Mouse (Mus musculus) heart, embryonic 12.5 days (tissue): ENCODE data around the gene Utp20. TPM values are rescaled to one million over a fixed set of nuclear protein-coding genes. Genes with fewer than 3 reads are reported as not detected.

Experiments used
- ATAC-seq: fragments of 200-750 bp; cut with Nextera tagmentation; 2 replicates; pipeline ENCODE4 v1.8.0; 2017; ENCODE audit warnings: moderate TSS enrichment, moderate library complexity; ENCODE audit not compliant: insufficient number of reproducible peaks, low FRiP score
- H3K27ac ChIP-seq: fragments of 300-500 bp; sonication (generic); 2 replicates; pipeline ENCODE4 v1.5.1; 2016; ENCODE audit warnings: mild to moderate bottlenecking, moderate library complexity; ENCODE audit not compliant: poor library complexity, severe bottlenecking
- H3K27me3 ChIP-seq: fragments of 300-500 bp; sonication (generic); replicated peaks from 2 replicates; pipeline ENCODE4 v1.6.1; 2016; ENCODE audit warnings: mild to moderate bottlenecking, moderate library complexity
- H3K36me3 ChIP-seq: fragments of 300-500 bp; sonication (generic); 2 replicates; pipeline ENCODE4 v1.6.1; 2016; ENCODE audit warnings: mild to moderate bottlenecking, moderate library complexity
- H3K4me1 ChIP-seq: fragments of 300-500 bp; sonication (generic); replicated peaks from 2 replicates; pipeline ENCODE4 v1.6.1; 2016; ENCODE audit warnings: mild to moderate bottlenecking
- H3K4me2 ChIP-seq: fragments of 300-500 bp; sonication (generic); 2 replicates; pipeline ENCODE4 v1.6.1; 2016; ENCODE audit warnings: mild to moderate bottlenecking, moderate library complexity
- H3K4me3 ChIP-seq: fragments of 300-500 bp; sonication (generic); 2 replicates; pipeline ENCODE4 v1.5.1; 2016; ENCODE audit warnings: mild to moderate bottlenecking
- H3K9ac ChIP-seq: fragments of 300-500 bp; sonication (generic); 2 replicates; pipeline ENCODE4 v1.6.1; 2016; ENCODE audit warnings: mild to moderate bottlenecking, moderate library complexity
- H3K9me3 ChIP-seq: fragments of 300-500 bp; sonication (generic); replicated peaks from 2 replicates; pipeline ENCODE4 v1.6.1; 2016; ENCODE audit warnings: mild to moderate bottlenecking, moderate library complexity
- WGBS: fragments of 180-500 bp; shearing (Covaris S2); methylation state at CpG from one replicate; pipeline ENCODE4 v1.1.7; 2016; 5-methylcytosine and 5-hydroxymethylcytosine counted together
- polyA plus RNA-seq: library from polyadenylated mRNA; unstranded; fragments of >200 nt; fragmentation: Nextera tagmentation; extraction: Ambion mirVana; gene quantifications from 2 replicates; pipeline ENCODE4 v1.2.1, GENCODE M21; 2016

Utp20 gene
- polyA plus RNA-seq = 17.1 and 17.3 TPM in 2 replicates

- H3K36me3 ChIP-seq = peaks cover 27% of the 10 kb centered on the region
- ATAC-seq = peak; percentile 97
- H3K9me3 ChIP-seq = no peaks in the 10 kb centered on the region
- peak within 1 kb of the TSS; percentile 77 for H3K9ac ChIP-seq
- H3K4me2 ChIP-seq = peak within 1 kb of the TSS; percentile 84
- H3K27me3 ChIP-seq = no peaks in the 10 kb centered on the region
- no peak within 1 kb of the TSS for H3K27ac ChIP-seq
- WGBS = under 1% methylated on average over 44 of the region's 44 CpGs
- 0 out of 2 replicates have a peak, but pooled peaks cover 4% of the 10 kb centered on the region for H3K4me1 ChIP-seq
- H3K4me3 ChIP-seq = peak within 1 kb of the TSS; percentile 72
Observed at GRCm38 (mm10) chr10:88826188-88826946, at the start of gene Utp20. TSS of gene Utp20 (minus strand) at chr10:88826804.

DNA sequence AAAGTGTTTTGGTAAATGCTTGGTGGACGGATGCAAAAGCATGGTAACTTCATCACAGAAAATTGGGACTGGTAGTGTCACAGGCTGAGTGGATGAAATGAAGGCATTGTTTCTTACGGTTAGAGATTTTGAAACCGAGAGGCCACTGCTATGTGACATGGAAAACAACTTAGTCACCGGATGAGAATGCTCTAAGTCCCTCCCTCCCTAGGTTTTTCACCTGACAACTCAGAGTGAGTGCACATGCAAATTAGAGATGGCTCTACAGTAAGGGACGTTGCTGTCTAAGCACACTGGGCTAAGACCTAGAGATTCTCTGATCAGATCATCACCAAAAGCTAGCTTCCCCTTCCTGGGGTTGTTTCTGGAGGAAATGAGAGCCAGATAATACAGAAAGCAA, 48.3 kb upstream of the Utp20 start:
- ATAC-seq = no peak
- Histone ChIP-seq H3K27me3 (no peaks in the 10 kb centered on the region), H3K27ac (no peak overlapping the region), H3K4me2 (no peak overlapping the region), H3K9me3 (no peaks in the 10 kb centered on the region), H3K9ac (no peak overlapping the region), H3K4me3 (no peak overlapping the region), H3K36me3 (no peaks in the 10 kb centered on the region), H3K4me1 (no peaks in the 10 kb centered on the region)
- WGBS = 64% methylated on average over 5 of the region's 5 CpGs

- H3K4me1 ChIP-seq = no peaks in the 10 kb centered on the region
- H3K4me2 ChIP-seq = no peak overlapping the region
- no peak overlapping the region for H3K9ac ChIP-seq
- 59% methylated on average over 2 of the region's 2 CpGs for WGBS
- no peak for ATAC-seq
- no peak overlapping the region for H3K27ac ChIP-seq
- no peaks in the 10 kb centered on the region for H3K36me3 ChIP-seq
- no peaks in the 10 kb centered on the region for H3K27me3 ChIP-seq
- no peak overlapping the region for H3K4me3 ChIP-seq
- no peaks in the 10 kb centered on the region for H3K9me3 ChIP-seq
Observed at GRCm38 (mm10) chr10:88866017-88866416, 39.4 kb upstream of the Utp20 start.

DNA sequence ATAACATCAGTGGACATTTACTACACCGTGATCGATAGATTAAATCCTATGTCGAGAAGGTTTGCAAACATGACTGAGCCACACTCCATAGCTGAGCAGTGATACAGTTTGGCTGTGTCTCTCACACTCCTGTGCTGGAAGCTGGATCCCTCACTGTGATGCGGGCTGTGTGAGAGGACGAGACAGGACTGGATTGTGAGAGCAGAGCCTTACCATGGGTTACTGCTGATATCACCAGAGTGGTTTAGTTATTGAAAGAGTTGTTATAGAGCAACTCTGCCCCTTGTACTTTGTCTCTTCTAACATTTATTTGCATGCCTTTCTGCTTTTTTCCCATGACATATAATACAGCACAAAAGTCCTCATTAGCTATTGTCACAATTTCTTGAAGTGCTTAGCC, 35.7 kb upstream of the Utp20 start:
- Histone ChIP-seq H3K27me3 (no peaks in the 10 kb centered on the region), H3K4me1 (no peaks in the 10 kb centered on the region), H3K4me3 (no peak overlapping the region), H3K9ac (no peak overlapping the region), H3K9me3 (no peaks in the 10 kb centered on the region), H3K36me3 (no peaks in the 10 kb centered on the region), H3K4me2 (no peak overlapping the region), H3K27ac (no peak overlapping the region)
- 85% methylated on average over 5 of the region's 5 CpGs for WGBS
- ATAC-seq = no peak

- Histone ChIP-seq H3K4me1 (no peaks in the 10 kb centered on the region), H3K27me3 (no peaks in the 10 kb centered on the region), H3K4me2 (no peak overlapping the region), H3K9me3 (no peaks in the 10 kb centered on the region), H3K36me3 (no peaks in the 10 kb centered on the region), H3K27ac (no peak overlapping the region), H3K4me3 (no peak overlapping the region), H3K9ac (no peak overlapping the region)
- no peak for ATAC-seq
Observed at GRCm38 (mm10) chr10:88861416-88861815, 34.8 kb upstream of the Utp20 start.

DNA sequence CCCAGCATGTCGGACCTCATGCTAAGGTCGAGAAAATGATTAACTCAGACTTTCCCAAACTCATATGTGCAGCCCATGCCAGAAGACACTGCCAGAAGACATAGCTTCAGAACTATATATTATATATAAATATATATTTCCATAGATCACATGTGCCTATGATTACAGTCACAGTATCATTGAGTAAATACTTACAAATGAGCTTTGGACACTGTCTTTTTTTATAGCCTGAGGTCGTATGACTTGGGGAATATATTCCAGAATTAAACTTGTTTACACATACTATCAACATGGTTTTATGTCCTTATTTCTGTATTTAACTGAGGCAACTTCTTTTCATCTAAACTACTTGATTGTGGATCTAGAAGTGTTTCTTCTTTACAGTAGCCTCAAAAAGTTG, 34.3 kb upstream of the Utp20 start:
- no peak for ATAC-seq
- WGBS = 65% methylated on average over 3 of the region's 3 CpGs
- Histone ChIP-seq H3K27ac (no peak overlapping the region), H3K36me3 (no peaks in the 10 kb centered on the region), H3K4me2 (no peak overlapping the region), H3K27me3 (no peaks in the 10 kb centered on the region), H3K4me3 (no peak overlapping the region), H3K4me1 (no peaks in the 10 kb centered on the region), H3K9ac (no peak overlapping the region), H3K9me3 (no peaks in the 10 kb centered on the region)

- Histone ChIP-seq H3K27ac (no peak overlapping the region), H3K36me3 (no peaks in the 10 kb centered on the region), H3K4me1 (no peaks in the 10 kb centered on the region), H3K27me3 (no peaks in the 10 kb centered on the region), H3K9ac (no peak overlapping the region), H3K9me3 (0 out of 2 replicates have a peak, but pooled peaks cover 4% of the 10 kb centered on the region), H3K4me2 (no peak overlapping the region), H3K4me3 (no peak overlapping the region)
- no peak for ATAC-seq
- 78% methylated on average over 7 of the region's 7 CpGs for WGBS
Observed at GRCm38 (mm10) chr10:88853326-88853725, 26.7 kb upstream of the Utp20 start.

DNA sequence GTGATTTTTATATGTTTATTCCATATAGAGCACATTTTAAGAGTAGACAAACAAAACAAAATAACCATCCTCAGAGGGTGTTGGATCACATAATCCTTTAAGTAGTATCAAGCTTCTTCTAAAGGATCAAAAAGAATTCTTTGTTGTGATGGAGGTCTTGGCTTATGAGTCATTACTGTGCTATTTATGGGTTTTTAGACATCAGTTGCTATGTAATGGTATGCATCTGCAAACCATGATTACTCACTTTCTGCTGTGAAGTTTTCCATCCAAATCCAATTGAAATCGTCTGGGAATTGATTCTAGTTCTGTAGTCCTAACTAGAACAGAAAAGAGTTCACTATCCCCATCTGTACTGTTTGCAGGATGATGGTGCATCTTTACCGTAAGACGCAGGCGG, 23.4 kb upstream of the Utp20 start:
- Histone ChIP-seq H3K9ac (no peak overlapping the region), H3K4me2 (no peak overlapping the region), H3K9me3 (0 out of 2 replicates have a peak, but pooled peaks cover 4% of the 10 kb centered on the region), H3K36me3 (no peaks in the 10 kb centered on the region), H3K27ac (no peak overlapping the region), H3K4me1 (no peaks in the 10 kb centered on the region), H3K27me3 (no peaks in the 10 kb centered on the region), H3K4me3 (no peak overlapping the region)
- 89% methylated on average over 4 of the region's 4 CpGs for WGBS
- ATAC-seq = no peak

DNA sequence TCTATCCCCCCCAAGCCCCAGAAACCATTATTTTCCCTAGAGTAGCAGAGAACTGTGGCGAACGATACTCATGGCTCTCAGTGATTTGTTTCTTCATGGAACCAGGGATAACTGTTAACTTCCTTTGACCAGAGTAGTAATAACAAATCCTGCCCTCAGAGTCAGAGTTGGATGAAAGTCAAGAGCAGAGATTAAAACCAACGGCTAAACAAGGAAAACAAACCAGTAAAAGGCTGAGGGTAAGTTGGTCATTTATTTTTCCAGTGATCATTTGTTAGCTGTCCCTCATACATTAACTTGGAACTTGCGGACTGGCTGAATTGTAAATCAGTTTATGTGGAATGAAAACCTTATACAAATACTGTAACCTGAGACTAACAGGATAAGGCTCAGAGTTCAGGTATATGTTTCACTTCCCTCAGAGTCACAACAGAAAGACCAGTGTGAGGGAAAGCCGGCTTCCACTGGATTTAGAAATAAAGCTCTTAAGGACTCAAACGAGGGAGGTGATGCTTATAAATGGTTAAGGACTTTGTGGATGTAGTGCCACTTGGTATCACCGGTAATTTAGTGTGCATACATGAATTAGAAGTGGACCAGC, 22.4 kb upstream of the Utp20 start:
- Histone ChIP-seq H3K4me3 (no peak overlapping the region), H3K36me3 (no peaks in the 10 kb centered on the region), H3K27ac (no peak overlapping the region), H3K9ac (no peak overlapping the region), H3K4me1 (no peaks in the 10 kb centered on the region), H3K9me3 (0 out of 2 replicates have a peak, but pooled peaks cover 4% of the 10 kb centered on the region), H3K4me2 (no peak overlapping the region), H3K27me3 (no peaks in the 10 kb centered on the region)
- no peak for ATAC-seq
- WGBS = 78% methylated on average over 7 of the region's 7 CpGs

GRCm38 (mm10) chr10:88834227-88834626, 7.6 kb upstream of the Utp20 start:
- no peak for ATAC-seq
- WGBS = 73% methylated on average over 2 of the region's 2 CpGs
- H3K9ac ChIP-seq = no peak overlapping the region

DNA sequence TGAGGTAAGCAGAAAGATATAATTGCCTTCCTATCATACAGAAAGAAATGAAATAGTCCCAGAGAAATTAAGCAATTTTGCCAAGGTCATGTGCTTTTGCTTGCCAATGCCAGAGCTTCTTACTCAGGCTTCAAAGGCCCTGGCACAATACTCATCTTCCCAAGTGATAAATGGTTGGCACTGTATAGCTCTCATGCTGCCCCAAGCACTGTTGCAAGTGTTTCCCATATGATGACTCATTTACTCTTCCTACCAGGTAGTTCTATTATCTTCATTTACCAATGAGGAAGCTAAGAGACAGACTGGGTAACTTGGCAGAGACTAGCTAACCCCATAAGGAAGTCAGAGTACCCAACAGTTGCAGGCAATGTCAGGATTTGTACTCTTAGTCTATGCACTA, 1.8 kb upstream of the Utp20 start:
- no peak overlapping the region for H3K9ac ChIP-seq
- H3K4me2 ChIP-seq = no peak overlapping the region
- no peak overlapping the region for H3K4me3 ChIP-seq
- H3K27me3 ChIP-seq = no peaks in the 10 kb centered on the region
- H3K36me3 ChIP-seq = peaks cover 16% of the 10 kb centered on the region
- no peak for ATAC-seq
- no peak overlapping the region for H3K27ac ChIP-seq
- no peaks in the 10 kb centered on the region for H3K9me3 ChIP-seq
- 0 out of 2 replicates have a peak, but pooled peaks cover 4% of the 10 kb centered on the region for H3K4me1 ChIP-seq

More at GRCm38 (mm10) chr10:88834227-88834626, 7.6 kb upstream of the Utp20 start:
- H3K4me3 ChIP-seq = no peak overlapping the region
- H3K27ac ChIP-seq = no peak overlapping the region
- H3K9me3 ChIP-seq = no peaks in the 10 kb centered on the region; the same call in 1 of the 2 replicates
- no peaks in the 10 kb centered on the region for H3K4me1 ChIP-seq
- no peaks in the 10 kb centered on the region for H3K36me3 ChIP-seq
- no peaks in the 10 kb centered on the region for H3K27me3 ChIP-seq
- no peak overlapping the region for H3K4me2 ChIP-seq
